9 mouse cellular contexts compared by ENCODE assay signal in genomic region chr13:43230238-43230637, GRCm38 (mm10). TPM values are rescaled to one million over a fixed set of nuclear protein-coding genes. Genes with fewer than 3 reads are reported as not detected.
A peak's percentile ranks its signal among the peaks of the same experiment; 100 is the strongest.
DNase-seq lines count a peak whose midpoint lies in the region; ATAC-seq and TF ChIP-seq lines count a peak whose summit lies in the region.
"Had no signal": no experiment of that assay in that cellular context is flagged by ENCODE, and none has a peak within 500 bp of the region (broad histone marks: within the 10 kb centered on the region; RNA-seq: fewer than 3 reads in every experiment).

No protein-coding gene starts in this region.

- no peaks in the 10 kb centered on the region for H3K9me3 ChIP-seq in heart, embryonic 11.5 days (replicated peaks; ENCODE audit: control insufficient read depth, low read length)
- no peaks in the 10 kb centered on the region for H3K9me3 ChIP-seq in hindbrain, embryonic 16.5 days (ENCODE audit: control insufficient read depth, low read length)
- H3K9me3 ChIP-seq in limb, embryonic 15.5 days, result no peaks in the 10 kb centered on the region
- no peaks in the 10 kb centered on the region for H3K9me3 ChIP-seq in intestine, embryonic 15.5 days

- no peaks in the 10 kb centered on the region for H3K36me3 ChIP-seq in heart, embryonic 11.5 days (ENCODE audit: control insufficient read depth, insufficient read depth, low read length)
- H3K36me3 ChIP-seq in hindbrain, embryonic 16.5 days (ENCODE audit: control insufficient read depth, insufficient read depth, low read length), result no peaks in the 10 kb centered on the region
- H3K36me3 ChIP-seq in limb, embryonic 15.5 days, result no peaks in the 10 kb centered on the region
- H3K36me3 ChIP-seq in intestine, embryonic 15.5 days, result no peaks in the 10 kb centered on the region

- H3K9ac ChIP-seq in heart, embryonic 11.5 days (ENCODE audit: low read depth, low read length), result peak overlapping the region; percentile 46
- no peak overlapping the region for H3K9ac ChIP-seq in hindbrain, embryonic 16.5 days (ENCODE audit: low read depth, low read length)
- no peak overlapping the region for H3K9ac ChIP-seq in limb, embryonic 15.5 days
- H3K9ac ChIP-seq in intestine, embryonic 15.5 days, result no peak overlapping the region

- H3K27me3 ChIP-seq in heart, embryonic 11.5 days (ENCODE audit: control insufficient read depth, insufficient read depth, low read length), result no peaks in the 10 kb centered on the region
- H3K27me3 ChIP-seq in hindbrain, embryonic 16.5 days (replicated peaks; ENCODE audit: control insufficient read depth, insufficient read depth, low read length), result no peaks in the 10 kb centered on the region
- H3K27me3 ChIP-seq in limb, embryonic 15.5 days, result no peaks in the 10 kb centered on the region
- H3K27me3 ChIP-seq in intestine, embryonic 15.5 days (replicated peaks), result no peaks in the 10 kb centered on the region
- H3K27me3 ChIP-seq: CH12.LX had no signal

- H3K27ac ChIP-seq in heart, embryonic 11.5 days (ENCODE audit: low read depth, low read length), result peak overlapping the region; percentile 80
- H3K27ac ChIP-seq in cortical plate, adult 2 months (ENCODE audit: insufficient read depth, low read length), result peak overlapping the region; percentile 95
- H3K27ac ChIP-seq in hindbrain, embryonic 16.5 days (ENCODE audit: low read depth, low read length), result peak overlapping the region; percentile 73
- peak overlapping the region; percentile 77 for H3K27ac ChIP-seq in limb, embryonic 15.5 days
- H3K27ac ChIP-seq in intestine, embryonic 15.5 days, result no peak overlapping the region

- WGBS in heart, embryonic 11.5 days (ENCODE audit: insufficient replicate concordance), result 42% methylated on average over 6 of the region's 6 CpGs
- 50% methylated on average over 6 of the region's 6 CpGs for WGBS in hindbrain, embryonic 16.5 days
- WGBS in limb, embryonic 15.5 days, result 30% methylated on average over 6 of the region's 6 CpGs
- 70% methylated on average over 6 of the region's 6 CpGs for WGBS in intestine, embryonic 15.5 days

- no peak for ATAC-seq in heart, embryonic 11.5 days (replicated peaks; ENCODE audit: insufficient number of reproducible peaks, low FRiP score, low TSS enrichment)
- peak; percentile 59 for ATAC-seq in hindbrain, embryonic 16.5 days
- no peak; the same call in 1 of the 2 replicates for ATAC-seq in limb, embryonic 15.5 days (ENCODE audit: insufficient number of reproducible peaks, low FRiP score, low TSS enrichment, low read depth)
- no peak for ATAC-seq in intestine, embryonic 15.5 days

- peak overlapping the region; percentile 4 for H3K4me2 ChIP-seq in heart, embryonic 11.5 days
- no peak overlapping the region for H3K4me2 ChIP-seq in hindbrain, embryonic 16.5 days (ENCODE audit: low read length)
- H3K4me2 ChIP-seq in limb, embryonic 15.5 days, result no peak overlapping the region
- no peak overlapping the region for H3K4me2 ChIP-seq in intestine, embryonic 15.5 days (replicated peaks)

- no peak for TF ChIP-seq CTCF in cortical plate, adult 2 months (IDR thresholded peaks at IDR 0.05; ENCODE audit: extremely low read depth, insufficient read depth, low read length)

- no peak overlapping the region for H3K4me3 ChIP-seq in heart, embryonic 11.5 days (ENCODE audit: low read depth, low read length)
- H3K4me3 ChIP-seq in cortical plate, adult 2 months (ENCODE audit: insufficient read depth, low read length), result no peak overlapping the region
- no peak overlapping the region for H3K4me3 ChIP-seq in hindbrain, embryonic 16.5 days (ENCODE audit: low read length)
- no peak overlapping the region for H3K4me3 ChIP-seq in limb, embryonic 15.5 days
- H3K4me3 ChIP-seq in intestine, embryonic 15.5 days (replicated peaks), result no peak overlapping the region

- H3K4me1 ChIP-seq in heart, embryonic 11.5 days (ENCODE audit: control insufficient read depth, insufficient read depth, low read length), result peaks cover 76% of the 10 kb centered on the region
- peaks cover 26% of the 10 kb centered on the region for H3K4me1 ChIP-seq in cortical plate, adult 2 months (ENCODE audit: control insufficient read depth, insufficient read depth, low read length)
- peaks cover 8% of the 10 kb centered on the region for H3K4me1 ChIP-seq in hindbrain, embryonic 16.5 days (ENCODE audit: control insufficient read depth, insufficient read depth, low read depth, low read length)
- H3K4me1 ChIP-seq in limb, embryonic 15.5 days, result peaks cover 53% of the 10 kb centered on the region
- peaks cover 16% of the 10 kb centered on the region for H3K4me1 ChIP-seq in intestine, embryonic 15.5 days (replicated peaks)

- no peak for DNase-seq in heart, adult 8-10 months (ENCODE audit: low spot score)
- DNase-seq in embryo, embryonic 11 days, result no peak
- DNase-seq in gastrocnemius, adult 8-10 months (ENCODE audit: low spot score in 2 of 2), result no peak

- TF ChIP-seq POLR2A in cortical plate, adult 2 months (IDR thresholded peaks at IDR 0.05; ENCODE audit: extremely low read depth, insufficient read depth, low read length), result no peak

RNA-seq across cellular contexts. Expression of gene Tbc1d7, which starts 58.9 kb away (rescaled TPM):
- 51.1 and 54.2 TPM in 2 replicates for polyA plus RNA-seq in heart, embryonic 11.5 days (2014; fragmentation: Nextera tagmentation; extraction: Ambion mirVana)
- total RNA-seq in heart, adult 8-10 months (2022), result 10 to 100 TPM; 30.4 to 34.8 (median 33.0) TPM
- polyA plus RNA-seq in cortical plate, adult 2 months (2012; rRNA removed), result 31.1 TPM in 2 replicates
- polyA plus RNA-seq in hindbrain, embryonic 16.5 days (2015; fragmentation: Nextera tagmentation; extraction: Ambion mirVana), result 85.3 and 86.0 TPM in 2 replicates
- polyA plus RNA-seq in limb, embryonic 15.5 days (2015; fragmentation: Nextera tagmentation; extraction: Ambion mirVana), result 45.6 and 45.8 TPM in 2 replicates
- 10 to 100 TPM; 22.8 to 26.1 (median 25.0) TPM for total RNA-seq in gastrocnemius, adult 8-10 months (2022)
- 33.4 and 34.2 TPM in 2 replicates for polyA plus RNA-seq in intestine, embryonic 15.5 days (2015; fragmentation: Nextera tagmentation; extraction: Ambion mirVana)
